Mouse (Mus musculus): ENCODE data around the gene Dbt. TPM values are rescaled to one million over a fixed set of nuclear protein-coding genes. Genes with fewer than 3 reads are reported as not detected.
A peak's percentile ranks its signal among the peaks of the same experiment; 100 is the strongest.

The Dbt gene
- polyA plus RNA-seq, 1 experiment from 2014 or later, result 16.7 TPM

DNA sequence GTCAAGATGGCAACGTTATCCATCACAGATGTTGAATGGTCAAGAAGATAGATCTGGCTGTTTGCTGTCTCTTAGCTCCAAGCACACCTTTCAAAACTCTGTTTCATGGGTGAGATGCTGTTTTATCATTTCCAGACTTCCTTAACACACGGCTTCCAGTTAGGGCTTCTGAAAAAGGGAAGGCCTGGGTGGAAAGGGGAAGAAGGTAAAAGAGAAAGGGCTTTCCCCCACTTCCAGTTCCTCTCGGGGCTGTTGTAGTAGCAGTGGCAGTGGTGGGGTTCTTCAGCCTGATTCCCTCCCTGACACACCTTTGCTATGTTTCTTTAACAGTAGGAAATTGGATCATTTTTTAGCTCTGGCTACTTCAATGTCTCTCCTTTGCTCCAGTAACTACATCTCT lies 30.1 kb upstream of the Dbt start:
- no peaks in the 10 kb centered on the region for H3K4me1 ChIP-seq (ENCODE audit: control insufficient read depth, insufficient read depth, low read length)
- no peak overlapping the region for H3K4me2 ChIP-seq (replicated peaks; ENCODE audit: low read depth, low read length)
- no peaks in the 10 kb centered on the region for H3K27me3 ChIP-seq (ENCODE audit: control insufficient read depth, insufficient read depth, low read length)
- no peak overlapping the region for H3K27ac ChIP-seq (ENCODE audit: low read length)
- 74% methylated on average over 3 of the region's 3 CpGs for WGBS
- H3K9ac ChIP-seq (replicated peaks; ENCODE audit: low read depth, low read length), result no peak overlapping the region
- no peak for ATAC-seq (ENCODE audit: insufficient number of reproducible peaks, insufficient read depth, low FRiP score, low read depth)
- no peaks in the 10 kb centered on the region for H3K9me3 ChIP-seq (ENCODE audit: control insufficient read depth, low read depth, low read length)
- H3K4me3 ChIP-seq (ENCODE audit: low read depth, low read length), result no peak overlapping the region
- H3K36me3 ChIP-seq (ENCODE audit: control insufficient read depth, insufficient read depth, low read length), result peaks cover 5% of the 10 kb centered on the region

DNA sequence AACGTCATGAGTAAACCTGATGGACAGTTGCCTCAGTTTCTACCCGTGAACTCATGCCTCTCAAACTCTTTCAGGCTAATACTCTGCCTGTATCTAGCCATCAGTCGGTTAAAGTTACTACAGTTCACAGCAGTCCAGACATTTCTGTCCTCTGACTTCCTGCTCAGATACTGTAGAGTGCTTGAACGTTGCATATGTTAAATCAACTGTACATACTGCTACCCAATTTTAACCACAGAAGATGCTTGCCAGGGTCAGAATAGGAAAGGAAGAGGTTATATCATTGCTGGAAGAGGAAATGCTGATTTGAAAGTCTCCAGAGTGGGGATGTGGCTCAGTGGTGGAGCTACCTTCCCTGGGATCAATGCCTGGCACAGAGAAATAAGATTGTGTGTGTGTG lies 29.6 kb upstream of the Dbt start:
- Histone ChIP-seq H3K4me1 (ENCODE audit: control insufficient read depth, insufficient read depth, low read length) (no peaks in the 10 kb centered on the region), H3K9me3 (ENCODE audit: control insufficient read depth, low read depth, low read length) (no peaks in the 10 kb centered on the region)

DNA sequence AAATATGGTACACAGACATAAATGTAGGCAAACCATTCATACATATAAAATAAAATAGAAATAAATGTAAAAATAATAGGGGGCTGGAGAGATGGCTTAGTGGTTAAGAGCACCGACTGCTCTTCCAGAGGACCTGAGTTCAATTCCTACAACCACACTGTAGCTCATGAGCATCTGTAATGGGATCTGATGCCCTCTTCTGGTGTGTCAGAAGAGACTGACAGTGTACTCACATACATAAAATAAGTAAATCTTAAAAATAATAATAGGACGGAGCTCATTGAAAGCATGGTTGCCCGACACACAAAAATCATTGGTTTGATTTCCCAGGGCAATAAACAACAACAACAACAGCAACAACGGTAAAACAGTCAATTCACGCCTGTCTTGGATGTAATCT lies 21.9 kb upstream of the Dbt start:
- 94% methylated on average over 5 of the region's 5 CpGs for WGBS
- Histone ChIP-seq H3K36me3 (ENCODE audit: control insufficient read depth, insufficient read depth, low read length) (peaks cover 73% of the 10 kb centered on the region), H3K27ac (ENCODE audit: low read length) (no peak overlapping the region), H3K4me2 (replicated peaks; ENCODE audit: low read depth, low read length) (no peak overlapping the region), H3K9ac (replicated peaks; ENCODE audit: low read depth, low read length) (no peak overlapping the region), H3K4me3 (ENCODE audit: low read depth, low read length) (no peak overlapping the region), H3K4me1 (ENCODE audit: control insufficient read depth, insufficient read depth, low read length) (no peaks in the 10 kb centered on the region), H3K27me3 (ENCODE audit: control insufficient read depth, insufficient read depth, low read length) (no peaks in the 10 kb centered on the region), H3K9me3 (ENCODE audit: control insufficient read depth, low read depth, low read length) (no peaks in the 10 kb centered on the region)
- ATAC-seq (ENCODE audit: insufficient number of reproducible peaks, insufficient read depth, low FRiP score, low read depth), result no peak

More for the DNA sequence above, 29.6 kb upstream of the Dbt start:
- Histone ChIP-seq H3K36me3 (ENCODE audit: control insufficient read depth, insufficient read depth, low read length) (peaks cover 10% of the 10 kb centered on the region), H3K9ac (replicated peaks; ENCODE audit: low read depth, low read length) (no peak overlapping the region), H3K4me3 (ENCODE audit: low read depth, low read length) (no peak overlapping the region), H3K4me2 (replicated peaks; ENCODE audit: low read depth, low read length) (no peak overlapping the region), H3K27ac (ENCODE audit: low read length) (no peak overlapping the region), H3K27me3 (ENCODE audit: control insufficient read depth, insufficient read depth, low read length) (no peaks in the 10 kb centered on the region)
- no peak for ATAC-seq (ENCODE audit: insufficient number of reproducible peaks, insufficient read depth, low FRiP score, low read depth)
- WGBS, result 83% methylated on average over 4 of the region's 4 CpGs

DNA sequence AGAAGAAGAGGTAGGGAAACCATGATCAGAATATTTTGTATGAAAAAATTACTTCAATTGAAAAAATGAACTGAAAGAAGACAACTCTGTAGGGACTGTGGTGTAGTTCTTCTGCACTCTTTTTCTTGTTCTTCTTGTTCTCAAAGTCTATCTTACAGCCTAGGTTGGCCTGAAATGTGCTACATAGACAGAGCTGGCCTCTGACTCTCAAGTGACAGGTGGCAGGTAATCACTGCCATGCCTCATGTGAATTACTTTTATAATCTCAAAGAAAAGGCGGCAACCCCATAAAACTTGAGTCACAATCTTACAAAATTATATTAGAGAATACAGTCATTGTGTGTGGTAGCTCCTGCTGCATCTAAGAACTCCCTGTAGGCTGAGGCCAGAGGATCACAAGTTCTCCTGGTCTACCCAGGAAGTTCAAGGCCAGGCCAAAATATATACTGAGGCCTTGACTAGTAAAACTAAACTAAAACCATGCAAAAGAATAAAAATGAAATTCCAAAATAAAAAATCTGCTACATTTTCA lies 20.9 kb upstream of the Dbt start:
- Histone ChIP-seq H3K9ac (replicated peaks; ENCODE audit: low read depth, low read length) (no peak overlapping the region), H3K27ac (ENCODE audit: low read length) (no peak overlapping the region), H3K4me1 (ENCODE audit: control insufficient read depth, insufficient read depth, low read length) (no peaks in the 10 kb centered on the region), H3K36me3 (ENCODE audit: control insufficient read depth, insufficient read depth, low read length) (peaks cover 84% of the 10 kb centered on the region), H3K4me3 (ENCODE audit: low read depth, low read length) (no peak overlapping the region), H3K9me3 (ENCODE audit: control insufficient read depth, low read depth, low read length) (no peaks in the 10 kb centered on the region), H3K27me3 (ENCODE audit: control insufficient read depth, insufficient read depth, low read length) (no peaks in the 10 kb centered on the region), H3K4me2 (replicated peaks; ENCODE audit: low read depth, low read length) (no peak overlapping the region)
- no peak for ATAC-seq (ENCODE audit: insufficient number of reproducible peaks, insufficient read depth, low FRiP score, low read depth)
- WGBS, result 98% methylated on average over 1 of the region's 1 CpGs

DNA sequence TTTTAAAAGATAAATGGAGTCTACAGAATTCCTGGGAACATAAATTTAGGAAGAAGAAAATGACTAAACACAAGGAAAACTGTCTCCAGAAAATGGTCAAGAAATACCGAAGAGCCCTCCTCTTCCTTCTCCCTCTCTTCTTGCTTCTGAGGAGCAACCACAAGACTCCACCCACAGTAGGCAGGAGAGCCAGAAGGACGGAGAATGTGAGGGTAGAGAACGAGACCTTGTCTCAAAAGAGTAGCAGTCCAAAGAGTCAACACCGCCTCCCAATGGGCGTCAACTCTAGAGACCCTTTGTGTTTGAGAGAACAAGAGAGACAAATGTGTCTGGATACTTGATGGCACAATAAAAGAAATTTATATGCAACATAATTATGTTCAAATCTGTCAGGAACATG lies 19.2 kb upstream of the Dbt start:
- H3K4me3 ChIP-seq (ENCODE audit: low read depth, low read length), result no peak overlapping the region
- no peak overlapping the region for H3K27ac ChIP-seq (ENCODE audit: low read length)
- no peak overlapping the region for H3K9ac ChIP-seq (replicated peaks; ENCODE audit: low read depth, low read length)
- 62% methylated on average over 5 of the region's 5 CpGs for WGBS
- H3K27me3 ChIP-seq (ENCODE audit: control insufficient read depth, insufficient read depth, low read length), result no peaks in the 10 kb centered on the region
- no peak for ATAC-seq (ENCODE audit: insufficient number of reproducible peaks, insufficient read depth, low FRiP score, low read depth)
- peaks cover 87% of the 10 kb centered on the region for H3K36me3 ChIP-seq (ENCODE audit: control insufficient read depth, insufficient read depth, low read length)
- no peaks in the 10 kb centered on the region for H3K9me3 ChIP-seq (ENCODE audit: control insufficient read depth, low read depth, low read length)
- H3K4me1 ChIP-seq (ENCODE audit: control insufficient read depth, insufficient read depth, low read length), result no peaks in the 10 kb centered on the region
- H3K4me2 ChIP-seq (replicated peaks; ENCODE audit: low read depth, low read length), result no peak overlapping the region

DNA sequence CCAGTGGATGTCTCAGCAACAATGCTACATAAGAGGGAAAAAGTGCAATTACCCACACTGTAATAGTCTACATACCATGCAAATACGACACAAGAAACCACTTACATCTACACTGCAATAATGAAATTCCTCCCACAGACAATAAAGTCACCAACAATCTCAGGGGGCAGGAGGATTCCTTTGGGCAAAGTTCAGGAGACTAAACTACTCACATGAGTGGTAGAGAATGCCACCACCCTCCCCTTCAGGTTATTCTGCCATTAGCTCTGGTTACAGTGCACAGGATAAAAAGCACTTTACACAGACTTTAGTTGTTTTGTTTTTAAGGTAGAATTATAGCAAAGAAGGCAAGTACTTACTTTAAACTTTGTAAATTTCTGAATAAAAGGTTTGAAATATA lies 17.2 kb upstream of the Dbt start:
- no peak overlapping the region for H3K27ac ChIP-seq (ENCODE audit: low read length)
- H3K9ac ChIP-seq (replicated peaks; ENCODE audit: low read depth, low read length), result no peak overlapping the region
- no peak overlapping the region for H3K4me2 ChIP-seq (replicated peaks; ENCODE audit: low read depth, low read length)
- H3K9me3 ChIP-seq (ENCODE audit: control insufficient read depth, low read depth, low read length), result no peaks in the 10 kb centered on the region
- no peak overlapping the region for H3K4me3 ChIP-seq (ENCODE audit: low read depth, low read length)
- H3K4me1 ChIP-seq (ENCODE audit: control insufficient read depth, insufficient read depth, low read length), result no peaks in the 10 kb centered on the region
- peaks cover 85% of the 10 kb centered on the region for H3K36me3 ChIP-seq (ENCODE audit: control insufficient read depth, insufficient read depth, low read length)
- WGBS, result 86% methylated on average over 1 of the region's 1 CpGs
- no peak for ATAC-seq (ENCODE audit: insufficient number of reproducible peaks, insufficient read depth, low FRiP score, low read depth)
- no peaks in the 10 kb centered on the region for H3K27me3 ChIP-seq (ENCODE audit: control insufficient read depth, insufficient read depth, low read length)

DNA sequence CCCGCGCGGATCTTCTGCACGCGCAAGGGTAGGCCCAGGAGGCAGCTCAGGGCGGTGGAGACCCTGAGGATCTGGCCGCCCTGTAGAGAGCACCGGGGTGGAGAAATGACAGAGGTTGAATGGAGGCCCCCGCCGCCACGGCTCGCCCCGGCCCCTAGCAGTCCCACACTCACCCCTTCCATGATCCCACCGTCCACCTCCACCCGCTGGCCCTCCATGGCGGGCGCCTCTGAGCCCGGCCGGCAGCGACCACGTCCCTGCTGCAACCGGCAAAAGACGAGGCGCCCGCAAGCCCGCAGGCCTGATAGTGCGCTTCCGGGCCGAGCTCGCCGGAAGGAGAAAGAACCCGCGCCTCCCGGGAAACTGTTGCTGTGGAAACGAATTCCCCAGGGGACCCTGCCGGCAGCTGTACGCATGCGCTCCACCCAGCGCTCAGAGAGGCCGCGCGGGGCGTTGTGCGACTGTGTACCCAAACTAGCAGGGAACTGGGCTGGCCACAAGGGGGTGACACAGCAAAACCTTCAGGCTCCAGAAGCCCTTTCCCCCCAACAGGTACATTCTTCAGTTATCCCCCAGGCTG lies 5.0 kb upstream of the Dbt start, which contains the start of gene Rtca:
Gene Rtca (minus strand): TSS at position 437 of the 580 bp plus-strand sequence.
- 0% methylated on average over 35 of the region's 44 CpGs for WGBS
- peaks cover 19% of the 10 kb centered on the region for H3K36me3 ChIP-seq (ENCODE audit: control insufficient read depth, insufficient read depth, low read length)

DNA sequence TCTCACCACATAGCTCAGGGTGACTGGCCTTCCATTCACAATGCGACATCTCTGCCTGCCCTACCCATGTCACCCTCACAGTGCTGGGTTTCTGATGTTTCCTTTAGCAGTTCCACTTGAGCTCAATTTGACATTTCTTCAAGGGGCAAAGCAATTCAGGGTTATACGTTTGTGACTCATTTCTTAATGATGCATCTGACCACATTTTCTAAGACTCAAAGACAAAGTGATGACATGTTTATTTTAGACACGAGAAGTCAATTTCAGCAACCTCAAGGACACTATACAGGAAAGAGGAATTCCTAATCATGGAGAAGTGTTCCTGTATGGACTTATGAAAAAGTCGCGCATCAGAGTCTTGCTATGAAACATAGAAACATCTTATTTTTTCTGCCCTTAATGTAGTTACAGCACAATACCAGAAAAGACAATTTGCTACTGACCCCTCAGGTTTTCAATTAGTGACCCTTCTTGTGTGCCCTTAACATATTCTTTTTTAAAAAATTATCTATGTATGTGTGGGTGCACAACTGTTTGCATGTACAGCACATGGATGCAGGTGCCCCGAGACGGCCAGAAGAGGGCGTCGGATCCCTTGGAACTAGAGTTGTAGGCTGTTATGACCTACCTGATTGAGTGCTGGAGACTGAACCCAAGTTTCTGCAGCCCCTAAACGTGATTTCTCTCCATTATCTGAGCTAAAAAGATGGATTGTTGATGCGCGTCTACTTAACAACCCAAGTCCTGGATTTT lies 543 bp upstream of the Dbt start:
- peak; percentile 16; the same call in 1 of the 2 replicates for ATAC-seq (ENCODE audit: insufficient number of reproducible peaks, insufficient read depth, low FRiP score, low read depth)
- Histone ChIP-seq H3K9me3 (ENCODE audit: control insufficient read depth, low read depth, low read length) (no peaks in the 10 kb centered on the region), H3K27ac (ENCODE audit: low read length) (no peak overlapping the region), H3K36me3 (ENCODE audit: control insufficient read depth, insufficient read depth, low read length) (no peaks in the 10 kb centered on the region), H3K9ac (replicated peaks; ENCODE audit: low read depth, low read length) (no peak overlapping the region), H3K27me3 (ENCODE audit: control insufficient read depth, insufficient read depth, low read length) (no peaks in the 10 kb centered on the region), H3K4me2 (replicated peaks; ENCODE audit: low read depth, low read length) (peak overlapping the region; percentile 68), H3K4me1 (ENCODE audit: control insufficient read depth, insufficient read depth, low read length) (peaks cover 4% of the 10 kb centered on the region; the same call in 1 of the 2 replicates), H3K4me3 (ENCODE audit: low read depth, low read length) (peak overlapping the region; percentile 70)
- 37% methylated on average over 12 of the region's 12 CpGs for WGBS

More for the DNA sequence above, 5.0 kb upstream of the Dbt start, which contains the start of gene Rtca:
- Histone ChIP-seq H3K4me2 (replicated peaks; ENCODE audit: low read depth, low read length) (peak within 1 kb of the TSS; percentile 73), H3K9me3 (ENCODE audit: control insufficient read depth, low read depth, low read length) (no peaks in the 10 kb centered on the region), H3K27ac (ENCODE audit: low read length) (peak within 1 kb of the TSS; percentile 52; the same call in 1 of the 2 replicates), H3K4me1 (ENCODE audit: control insufficient read depth, insufficient read depth, low read length) (peaks cover 19% of the 10 kb centered on the region; the same call in 1 of the 2 replicates), H3K27me3 (ENCODE audit: control insufficient read depth, insufficient read depth, low read length) (no peaks in the 10 kb centered on the region), H3K4me3 (ENCODE audit: low read depth, low read length) (peak within 1 kb of the TSS; percentile 94), H3K9ac (replicated peaks; ENCODE audit: low read depth, low read length) (peak within 1 kb of the TSS; percentile 87)
- peak; percentile 94 for ATAC-seq (ENCODE audit: insufficient number of reproducible peaks, insufficient read depth, low FRiP score, low read depth)

Measured in stomach, embryonic 14.5 days (tissue).